Mouse (Mus musculus) liver, embryonic 11.5 days (tissue): ENCODE measurements around the gene Ezh2. TPM values are rescaled to one million over a fixed set of nuclear protein-coding genes. Genes with fewer than 3 reads are reported as not detected.
A peak's percentile ranks its signal among the peaks of the same experiment; 100 is the strongest.
"Not testable (repeated sequence)": the region's sequence is repeated elsewhere in the genome, so short reads cannot be mapped to it uniquely, and the experiment has no call there.

ENCODE experiments used
- ATAC-seq: fragments of 200-750 bp; cut with Nextera tagmentation; replicated peaks from 2 replicates; pipeline ENCODE4 v1.8.0; 2017; ENCODE audit warnings: moderate number of reproducible peaks, mild to moderate bottlenecking, moderate TSS enrichment, moderate library complexity; ENCODE audit not compliant: low FRiP score
- DNase-seq: peaks from one replicate; pipeline ENCODE4 v3.0.0-alpha.2; 2017; ENCODE audit warnings: low spot score
- H3K27ac ChIP-seq: fragments of 300-500 bp; sonication (generic); 2 replicates; pipeline ENCODE4 v1.5.1; 2014; ENCODE audit warnings: mild to moderate bottlenecking, low read depth, low read length, control low read depth
- H3K27me3 ChIP-seq: fragments of 300-500 bp; sonication (generic); replicated peaks from 2 replicates; pipeline ENCODE4 v1.6.1; 2014; ENCODE audit warnings: low read length, mixed read lengths; ENCODE audit not compliant: control insufficient read depth, insufficient read depth
- H3K36me3 ChIP-seq: fragments of 300-500 bp; sonication (generic); 2 replicates; pipeline ENCODE4 v1.6.1; 2014; ENCODE audit warnings: mild to moderate bottlenecking, low read length, moderate library complexity, mixed read lengths; ENCODE audit not compliant: control insufficient read depth, insufficient read depth
- H3K4me1 ChIP-seq: fragments of 300-500 bp; sonication (generic); replicated peaks from 2 replicates; pipeline ENCODE4 v1.6.1; 2014; ENCODE audit warnings: low read length, mixed read lengths; ENCODE audit not compliant: control insufficient read depth, insufficient read depth
- H3K4me2 ChIP-seq: fragments of 300-500 bp; sonication (generic); 2 replicates; pipeline ENCODE4 v1.6.1; 2014; ENCODE audit warnings: mild to moderate bottlenecking, control low read depth, moderate library complexity
- H3K4me3 ChIP-seq: fragments of 300-500 bp; sonication (generic); 2 replicates; pipeline ENCODE4 v1.5.1; 2014; ENCODE audit warnings: low read depth, low read length, control low read depth
- H3K9ac ChIP-seq: fragments of 300-500 bp; sonication (generic); 2 replicates; pipeline ENCODE4 v1.6.1; 2014; ENCODE audit warnings: low read depth, low read length, control low read depth
- H3K9me3 ChIP-seq: fragments of 300-500 bp; sonication (generic); 2 replicates; pipeline ENCODE4 v1.6.1; 2016; ENCODE audit warnings: low read length, inconsistent platforms, mixed read lengths; ENCODE audit not compliant: control insufficient read depth
- WGBS: fragments of 180-500 bp; shearing (Covaris S2); extraction: QIAGEN DNeasy Blood & Tissue Kit; methylation state at CpG from one replicate; pipeline ENCODE4 v1.1.7; 2014; 5-methylcytosine and 5-hydroxymethylcytosine counted together
- polyA plus RNA-seq: library from polyadenylated mRNA; unstranded; fragments of >200 nt; fragmentation: Nextera tagmentation; extraction: Ambion mirVana; gene quantifications from 2 replicates; pipeline ENCODE4 v1.2.1, GENCODE M21; 2014

The Ezh2 gene
- 81.6 and 82.3 TPM in 2 replicates for polyA plus RNA-seq

DNA sequence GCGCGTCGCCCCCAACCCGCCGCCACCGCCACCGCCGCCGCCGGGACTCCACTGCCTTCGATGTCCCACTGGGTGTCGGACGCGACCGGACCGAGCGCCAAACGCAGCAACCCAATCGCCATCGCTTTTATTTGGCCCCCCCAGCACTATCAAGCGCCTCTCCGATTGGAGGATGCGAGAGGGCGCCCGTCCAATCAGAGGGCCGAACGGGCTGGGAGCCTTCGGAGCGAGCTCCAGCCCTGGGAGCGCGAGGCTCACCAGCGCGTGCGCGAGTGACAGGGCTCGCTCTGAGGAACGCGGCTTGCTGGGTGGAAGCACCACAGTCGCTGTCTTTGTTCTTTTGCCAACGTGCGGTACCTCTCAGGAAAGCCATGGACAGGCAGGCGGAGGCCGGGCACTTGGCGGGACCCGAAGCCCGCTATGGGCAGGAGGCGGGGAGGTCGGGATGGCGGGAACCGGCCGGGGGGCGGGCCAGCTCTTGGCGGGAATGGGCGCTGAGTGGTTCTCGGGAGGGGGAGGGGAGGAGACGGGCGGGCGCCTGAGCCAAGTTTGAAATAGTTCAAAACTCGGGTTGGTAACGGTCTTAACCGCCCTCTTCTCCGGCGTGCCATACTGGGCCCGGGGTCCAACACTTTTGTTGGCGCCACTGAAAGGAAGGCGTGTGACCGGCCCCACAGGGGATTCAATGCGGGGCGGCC, at the start of gene Ezh2:
Ezh2 (minus strand) TSS at position 416 of the 698 bp plus-strand sequence.
- ATAC-seq (peak; percentile 98), DNase-seq (peak; percentile 97)
- H3K4me2 ChIP-seq: peak within 1 kb of the TSS; percentile 89
- peak within 1 kb of the TSS; percentile 95 for H3K9ac ChIP-seq
- H3K27ac ChIP-seq: peak within 1 kb of the TSS; percentile 95
- peak within 1 kb of the TSS; percentile 82 for H3K4me3 ChIP-seq
- WGBS: under 1% methylated on average over 67 of the region's 69 CpGs
- no peaks in the 10 kb centered on the region for H3K36me3 ChIP-seq
- H3K9me3 ChIP-seq: no peaks in the 10 kb centered on the region
- H3K4me1 ChIP-seq: peaks cover 3% of the 10 kb centered on the region; the same call in 1 of the 2 replicates
- H3K27me3 ChIP-seq: no peaks in the 10 kb centered on the region

DNA sequence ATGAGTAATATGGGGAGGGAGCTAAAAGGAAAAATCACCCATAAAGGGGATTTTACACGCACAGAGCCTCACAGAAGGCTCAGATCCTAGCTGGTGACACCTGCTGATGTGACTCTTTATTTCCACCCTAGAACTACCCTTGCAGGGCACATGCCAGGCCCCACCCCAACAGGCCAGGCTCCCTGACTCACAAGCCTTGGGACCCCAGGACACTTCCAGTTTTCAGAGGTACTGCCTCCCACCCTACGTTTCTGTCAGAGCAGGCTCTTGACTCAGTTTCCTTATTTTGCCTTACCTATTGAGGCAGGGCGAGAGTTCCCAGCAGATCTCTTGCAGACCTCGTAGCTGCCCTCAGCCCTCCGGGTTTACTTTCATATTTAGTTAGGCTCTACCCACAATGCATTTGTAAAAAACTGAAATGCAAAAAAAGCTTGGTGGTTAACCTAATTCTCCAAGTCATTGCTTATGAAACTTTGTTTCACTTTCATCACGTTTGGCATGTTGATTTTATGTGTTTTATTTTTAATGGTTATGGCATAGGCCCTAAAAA, 41.5 kb upstream of the Ezh2 start:
- Histone ChIP-seq H3K4me1 (no peaks in the 10 kb centered on the region), H3K27me3 (no peaks in the 10 kb centered on the region), H3K4me3 (no peak overlapping the region), H3K9ac (no peak overlapping the region), H3K9me3 (no peaks in the 10 kb centered on the region), H3K4me2 (no peak overlapping the region), H3K27ac (no peak overlapping the region), H3K36me3 (no peaks in the 10 kb centered on the region)
- DNase-seq (no peak), ATAC-seq (no peak)
- WGBS: 59% methylated on average over 6 of the region's 6 CpGs

DNA sequence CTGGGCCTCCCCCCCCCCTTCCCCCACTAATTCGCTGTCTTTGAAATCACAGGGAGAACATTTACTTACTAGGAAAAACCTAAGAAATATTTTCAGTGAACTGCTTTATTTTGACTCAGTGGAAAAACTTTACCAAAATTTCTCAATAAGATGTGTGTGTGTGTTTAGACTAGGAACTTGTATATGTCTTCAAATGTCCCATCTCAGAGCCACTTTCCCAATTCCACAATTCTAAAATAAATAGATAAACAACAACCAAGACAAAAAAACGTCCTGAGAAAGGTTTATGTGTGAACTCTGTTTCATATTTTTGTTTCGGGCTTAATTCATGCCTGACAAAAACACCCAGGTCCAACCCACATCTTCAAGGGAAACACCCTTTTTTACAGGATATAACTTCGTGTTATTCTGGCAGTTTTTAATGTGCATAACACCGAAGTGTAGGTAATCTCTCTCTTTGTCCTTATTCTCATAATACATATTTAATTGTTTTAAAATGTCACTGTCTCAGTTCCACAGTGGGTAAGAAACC, 40.9 kb upstream of the Ezh2 start:
- Histone ChIP-seq H3K9ac (no peak overlapping the region), H3K4me3 (no peak overlapping the region), H3K36me3 (no peaks in the 10 kb centered on the region), H3K4me1 (no peaks in the 10 kb centered on the region), H3K9me3 (no peaks in the 10 kb centered on the region), H3K27ac (no peak overlapping the region), H3K27me3 (no peaks in the 10 kb centered on the region), H3K4me2 (no peak overlapping the region)
- WGBS: 70% methylated on average over 5 of the region's 5 CpGs
- ATAC-seq: no peak
- no peak for DNase-seq

DNA sequence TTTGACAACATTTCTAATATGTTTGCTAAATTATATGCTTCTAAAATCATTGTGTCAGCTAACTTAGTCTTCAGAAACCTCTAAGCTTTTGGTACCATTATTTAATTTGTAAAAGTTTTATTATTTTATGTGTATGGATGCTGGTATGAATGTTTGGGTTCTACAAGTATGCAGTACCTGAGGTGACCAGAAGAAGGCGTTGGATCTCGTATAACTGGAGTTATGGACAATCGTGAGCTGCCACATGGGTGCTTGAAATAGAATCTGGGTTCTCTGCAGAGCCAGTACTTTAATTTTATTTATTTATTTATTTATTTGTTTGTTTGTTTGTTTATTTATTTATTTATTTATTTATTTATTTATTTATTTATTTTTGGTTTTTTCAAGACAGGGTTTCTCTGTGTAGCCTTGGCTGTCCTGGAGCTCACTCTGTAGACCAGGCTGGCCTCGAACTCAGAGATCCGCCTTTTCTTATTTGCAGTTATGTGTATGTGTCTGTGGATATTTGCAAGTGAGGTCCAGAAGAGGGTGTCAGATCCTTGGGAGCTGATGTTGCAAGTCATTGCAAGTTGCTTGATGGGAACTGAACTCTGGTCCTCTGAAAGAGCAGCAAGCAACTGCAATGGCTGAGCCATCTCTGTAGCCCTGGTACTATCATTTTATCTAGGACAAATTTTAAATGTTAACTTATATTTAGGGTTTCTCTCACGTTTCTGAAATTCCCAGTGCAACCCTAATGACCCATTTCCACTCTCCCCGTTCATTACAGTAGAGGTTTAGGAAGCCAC, 40.3 kb upstream of the Ezh2 start:
- Histone ChIP-seq H3K27ac (no peak overlapping the region), H3K9ac (no peak overlapping the region), H3K4me1 (no peaks in the 10 kb centered on the region), H3K4me2 (no peak overlapping the region), H3K4me3 (no peak overlapping the region), H3K27me3 (no peaks in the 10 kb centered on the region), H3K9me3 (no peaks in the 10 kb centered on the region), H3K36me3 (no peaks in the 10 kb centered on the region)
- 63% methylated on average over 7 of the region's 7 CpGs for WGBS
- ATAC-seq: no peak
- no peak for DNase-seq

DNA sequence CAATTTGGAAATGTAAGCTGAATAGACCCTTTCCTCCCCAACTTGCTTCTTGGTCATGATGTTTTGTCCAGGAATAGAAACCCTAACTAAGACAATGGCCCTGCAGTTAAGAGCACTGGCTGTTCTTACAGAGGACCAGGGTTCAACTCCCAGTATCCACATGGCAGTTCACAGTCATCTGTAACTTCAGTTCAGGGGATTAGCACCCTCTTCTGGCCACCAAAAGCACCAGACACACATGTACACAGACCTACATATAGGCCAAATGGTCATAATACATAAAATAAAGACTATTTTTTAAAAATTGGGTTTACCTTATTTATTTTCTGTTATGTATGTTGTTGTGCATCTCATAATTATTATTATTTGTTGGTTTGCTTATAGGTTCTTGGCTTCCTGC, 38.3 kb upstream of the Ezh2 start:
- no peaks in the 10 kb centered on the region for H3K4me1 ChIP-seq
- no peaks in the 10 kb centered on the region for H3K9me3 ChIP-seq
- H3K4me2 ChIP-seq: no peak overlapping the region
- DNase-seq: no peak
- no peak for ATAC-seq
- H3K27me3 ChIP-seq: no peaks in the 10 kb centered on the region
- no peak overlapping the region for H3K4me3 ChIP-seq
- H3K36me3 ChIP-seq: no peaks in the 10 kb centered on the region
- no peak overlapping the region for H3K27ac ChIP-seq
- no peak overlapping the region for H3K9ac ChIP-seq

DNA sequence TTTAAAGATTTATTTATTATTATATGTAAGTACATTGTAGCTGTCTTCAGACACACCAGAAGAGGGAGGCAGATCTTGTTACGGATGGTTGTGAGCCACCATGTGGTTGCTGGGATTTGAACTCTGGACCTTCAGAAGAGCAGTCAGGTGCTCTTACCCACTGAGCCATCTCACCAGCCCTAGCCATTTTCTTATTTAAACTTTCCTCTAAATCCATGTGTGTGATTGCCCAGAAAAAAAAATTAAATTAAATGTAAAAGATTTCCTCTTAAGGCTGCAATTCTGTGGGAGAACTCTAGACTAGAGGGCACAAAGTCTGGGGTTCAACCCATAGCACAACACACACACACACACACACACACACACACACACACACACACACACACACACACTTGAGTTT, 34.9 kb upstream of the Ezh2 start:
- WGBS: no CpG with 5 or more reads among the region's 1 CpGs

DNA sequence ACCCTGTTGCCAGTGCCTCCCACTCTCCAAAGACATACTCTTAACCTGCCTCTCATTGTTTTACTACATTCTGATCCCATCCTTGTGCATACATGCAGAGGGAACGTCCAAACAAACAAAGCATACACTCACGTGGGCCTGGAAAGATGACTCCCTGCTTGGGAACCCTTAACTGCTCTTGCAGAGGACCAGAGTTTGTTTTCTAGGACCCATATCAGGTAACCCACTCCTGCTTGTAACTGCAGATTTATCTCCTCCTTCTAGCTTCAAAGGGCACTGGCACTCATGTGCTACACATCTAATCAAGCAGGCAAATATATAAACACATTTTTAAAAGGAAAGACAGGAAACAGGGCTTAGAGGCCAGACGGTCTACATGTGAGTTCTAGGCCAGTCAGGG, 32.8 kb upstream of the Ezh2 start:
- no peak overlapping the region for H3K4me3 ChIP-seq
- H3K4me1 ChIP-seq: no peaks in the 10 kb centered on the region
- H3K27me3 ChIP-seq: no peaks in the 10 kb centered on the region
- no peak overlapping the region for H3K4me2 ChIP-seq
- WGBS: 32% methylated on average over 3 of the region's 3 CpGs
- DNase-seq (no peak), ATAC-seq (no peak)
- H3K9ac ChIP-seq: no peak overlapping the region
- no peaks in the 10 kb centered on the region for H3K9me3 ChIP-seq
- H3K27ac ChIP-seq: no peak overlapping the region
- H3K36me3 ChIP-seq: no peaks in the 10 kb centered on the region

More for the DNA sequence above, 34.9 kb upstream of the Ezh2 start:
- H3K36me3 ChIP-seq, DNase-seq, H3K27me3 ChIP-seq, H3K9ac ChIP-seq, H3K27ac ChIP-seq, H3K4me3 ChIP-seq, H3K4me2 ChIP-seq, ATAC-seq, H3K9me3 ChIP-seq, H3K4me1 ChIP-seq: not testable (repeated sequence)

DNA sequence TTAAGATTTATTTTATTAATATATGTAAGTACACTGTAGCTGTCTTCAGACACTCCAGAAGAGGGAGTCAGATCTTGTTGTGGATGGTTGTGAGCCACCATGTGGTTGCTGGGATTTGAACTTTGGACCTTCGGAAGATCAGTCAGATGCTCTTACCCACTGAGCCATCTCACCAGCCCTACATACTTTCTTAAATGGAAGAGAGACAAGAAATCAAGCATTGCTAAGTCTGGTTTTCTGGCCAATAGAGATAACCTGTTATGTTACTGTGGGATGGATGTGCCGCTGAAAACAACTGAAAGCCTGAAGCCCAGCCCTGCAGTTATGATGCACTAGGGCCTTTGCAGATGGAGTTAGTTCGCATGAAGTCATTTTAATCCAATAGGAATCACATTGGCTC, 31.8 kb upstream of the Ezh2 start:
- H3K9me3 ChIP-seq, H3K36me3 ChIP-seq, H3K4me2 ChIP-seq, ATAC-seq, H3K9ac ChIP-seq, H3K4me1 ChIP-seq, H3K4me3 ChIP-seq, DNase-seq, H3K27me3 ChIP-seq, H3K27ac ChIP-seq: not testable (repeated sequence)
- 81% methylated on average over 3 of the region's 3 CpGs for WGBS
